Comparison of ENCODE assay signal across 8 mouse cellular contexts in the genomic region with DNA sequence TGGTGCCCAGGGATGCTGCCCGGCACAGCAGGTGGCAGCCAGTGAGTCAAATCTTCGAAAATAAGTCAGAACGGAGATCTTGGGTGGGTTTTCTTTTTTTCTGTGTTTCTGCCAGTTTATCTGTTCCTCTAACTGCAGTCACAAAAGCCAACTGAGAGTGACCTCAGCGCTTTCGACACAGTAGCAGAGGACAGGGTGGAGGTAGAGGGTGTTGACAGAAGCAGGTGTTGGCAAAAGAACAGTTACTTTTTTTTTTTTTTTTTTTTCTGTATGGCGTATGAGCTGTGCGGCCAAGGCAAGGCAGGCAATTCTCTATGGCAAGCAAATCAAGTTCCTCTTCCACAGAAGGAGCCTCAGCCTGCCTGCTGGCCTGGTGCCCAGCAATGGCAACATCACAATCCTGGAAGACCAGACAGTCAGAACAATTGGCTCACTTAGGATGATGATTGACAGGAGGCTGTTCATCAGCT.
DNase-seq lines count a peak whose midpoint lies in the region; ATAC-seq and TF ChIP-seq lines count a peak whose summit lies in the region.

No protein-coding gene starts in this region.

- H3K36me3 ChIP-seq in forebrain, embryonic 15.5 days: no peaks in the 10 kb centered on the region
- no peaks in the 10 kb centered on the region for H3K36me3 ChIP-seq in forebrain, embryonic 10.5 days (replicated peaks)
- no peaks in the 10 kb centered on the region for H3K36me3 ChIP-seq in lung, postnatal 0 days (ENCODE audit: insufficient read depth, low read length)

- no peak overlapping the region for H3K27ac ChIP-seq in forebrain, embryonic 15.5 days (replicated peaks)
- no peak overlapping the region for H3K27ac ChIP-seq in forebrain, embryonic 10.5 days
- H3K27ac ChIP-seq in lung, postnatal 0 days (ENCODE audit: low read length): no peak overlapping the region

- H3K27me3 ChIP-seq in forebrain, embryonic 15.5 days: peaks cover 72% of the 10 kb centered on the region
- H3K27me3 ChIP-seq in forebrain, embryonic 10.5 days (ENCODE audit: poor library complexity, severe bottlenecking): peaks cover 99% of the 10 kb centered on the region
- H3K27me3 ChIP-seq in lung, postnatal 0 days (replicated peaks; ENCODE audit: insufficient read depth, low read length): peaks cover 43% of the 10 kb centered on the region

- no peaks in the 10 kb centered on the region for H3K9me3 ChIP-seq in forebrain, embryonic 15.5 days
- no peaks in the 10 kb centered on the region for H3K9me3 ChIP-seq in forebrain, embryonic 10.5 days
- no peaks in the 10 kb centered on the region for H3K9me3 ChIP-seq in lung, postnatal 0 days (ENCODE audit: low read length)

- no peak for TF ChIP-seq CTCF in lung, postnatal 0 days (IDR thresholded peaks at IDR 0.05)

- H3K9ac ChIP-seq in forebrain, embryonic 15.5 days (replicated peaks): no peak overlapping the region
- no peak overlapping the region for H3K9ac ChIP-seq in lung, postnatal 0 days (replicated peaks; ENCODE audit: low read depth)

- no peak for DNase-seq in forebrain, embryonic 10.5 days (ENCODE audit: extremely low spot score, low spot score)
- peak; percentile 43 for DNase-seq in lung, postnatal 0 days (ENCODE audit: low spot score)
- no peak for DNase-seq in lung, postnatal 14 days
- peak; percentile 10 for DNase-seq in adipocyte (ENCODE audit: low spot score)
- peak; percentile 37 for DNase-seq in layer of hippocampus, adult 9-11 months
- no peak for DNase-seq in c-Kit-positive CD71-positive TER-119-positive erythroid progenitor cells, embryonic 14.5 days (ENCODE audit: low spot score)
- no peak for DNase-seq in spleen, adult 12 weeks (ENCODE audit: low spot score)

- peak; percentile 66 for ATAC-seq in forebrain, embryonic 15.5 days (replicated peaks)
- ATAC-seq in lung, postnatal 0 days: peak; percentile 55

- no peak for TF ChIP-seq EP300 in lung, postnatal 0 days (IDR thresholded peaks at IDR 0.05)

- no peak overlapping the region for H3K4me2 ChIP-seq in forebrain, embryonic 15.5 days (replicated peaks)
- no peak overlapping the region for H3K4me2 ChIP-seq in lung, postnatal 0 days (replicated peaks; ENCODE audit: low read depth, low read length)

- WGBS in forebrain, embryonic 15.5 days: 37% methylated on average over 7 of the region's 7 CpGs
- WGBS in forebrain, embryonic 10.5 days: 69% methylated on average over 7 of the region's 7 CpGs
- WGBS in lung, postnatal 0 days: 38% methylated on average over 7 of the region's 7 CpGs

- no peak overlapping the region for H3K4me3 ChIP-seq in forebrain, embryonic 15.5 days
- no peak overlapping the region for H3K4me3 ChIP-seq in forebrain, embryonic 10.5 days
- no peak overlapping the region for H3K4me3 ChIP-seq in lung, postnatal 0 days (ENCODE audit: low read depth, low read length)

- peaks cover 30% of the 10 kb centered on the region for H3K4me1 ChIP-seq in forebrain, embryonic 15.5 days
- peaks cover 41% of the 10 kb centered on the region for H3K4me1 ChIP-seq in forebrain, embryonic 10.5 days
- H3K4me1 ChIP-seq in lung, postnatal 0 days (ENCODE audit: insufficient read depth, low read depth, low read length): no peaks in the 10 kb centered on the region

Comparison
In these comparisons a context has a peak if more than half of its experiments do, and no peak if none do; other contexts are left out.
1. DNase-seq: peak in lung, postnatal 0 days (single experiment), adipocyte (single experiment) and layer of hippocampus, adult 9-11 months (single experiment); none in forebrain, embryonic 10.5 days (single experiment), lung, postnatal 14 days (single experiment), c-Kit-positive CD71-positive TER-119-positive erythroid progenitor cells, embryonic 14.5 days (single experiment) and spleen, adult 12 weeks (single experiment).